Mouse (Mus musculus) embryo, embryonic 11 days (tissue): ENCODE data around the gene Slc5a4b.
"Not testable (repeated sequence)": the region's sequence is repeated elsewhere in the genome, so short reads cannot be mapped to it uniquely, and the experiment has no call there.

Experiments used
- DNase-seq: peaks from one replicate; pipeline ENCODE4 v3.0.0-alpha.2; 2015

The Slc5a4b gene

DNA sequence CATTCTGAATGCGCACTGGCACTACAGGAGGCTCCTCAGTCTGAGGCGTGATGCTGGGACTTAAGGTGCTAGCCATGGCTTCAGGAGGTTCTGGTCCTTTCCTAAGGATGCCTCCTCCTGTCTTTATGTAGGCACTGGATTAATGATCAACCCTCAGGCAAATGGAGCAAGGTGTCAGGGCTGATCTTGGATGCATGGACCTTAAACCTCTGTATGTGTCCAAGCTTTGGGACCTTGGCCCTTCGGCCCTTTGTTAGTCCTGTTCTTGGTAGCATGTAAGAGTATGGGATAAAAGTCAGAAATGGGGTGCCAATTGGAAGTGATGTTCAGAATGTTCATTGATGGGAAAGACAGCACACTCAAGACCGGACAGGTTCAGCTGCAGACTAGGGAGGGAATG is at the start of gene Slc5a4b:
TSS of gene Slc5a4b (minus strand) at position 101 of the 400 bp plus-strand sequence.
- no peak for DNase-seq

DNA sequence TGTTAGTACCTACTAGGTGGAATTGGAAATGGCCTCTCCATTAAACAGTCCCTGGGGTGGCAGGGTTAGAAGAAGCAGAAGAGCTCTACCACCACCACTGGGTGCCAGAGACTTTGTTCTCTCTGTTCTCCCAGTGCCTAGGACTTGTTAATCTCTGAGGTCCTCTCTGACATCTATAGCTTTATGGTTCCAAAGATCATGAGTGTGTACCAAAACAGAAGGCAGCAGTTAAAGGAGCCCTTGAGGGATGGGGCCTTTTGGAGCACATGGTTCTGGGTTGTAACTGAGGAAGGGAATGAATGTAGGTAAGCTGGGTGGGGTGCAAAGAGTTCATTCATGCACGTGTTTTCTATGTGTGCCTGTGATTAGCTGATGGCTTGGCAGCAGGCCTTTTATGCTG is 47.2 kb upstream of the Slc5a4b start:
- no peak for DNase-seq

DNA sequence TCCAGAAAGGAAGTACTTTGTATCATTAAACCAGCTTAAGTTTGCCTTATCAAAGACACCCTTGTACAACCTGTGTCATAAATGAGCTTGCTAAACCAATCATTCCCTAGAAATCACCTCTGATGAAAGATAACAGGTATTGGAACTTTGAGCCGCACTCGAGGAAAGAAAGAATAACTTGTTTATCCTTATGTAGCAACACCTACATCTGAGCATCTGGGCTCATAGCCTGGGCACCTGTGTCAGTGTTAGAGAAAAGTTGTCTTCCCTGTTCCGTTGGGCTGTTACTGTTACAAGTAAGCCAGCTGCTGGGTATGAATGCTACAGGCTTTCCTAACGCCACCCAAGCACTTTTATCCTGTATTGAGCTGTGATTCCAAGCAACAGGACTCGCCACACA is 46.8 kb upstream of the Slc5a4b start:
- no peak for DNase-seq

DNA sequence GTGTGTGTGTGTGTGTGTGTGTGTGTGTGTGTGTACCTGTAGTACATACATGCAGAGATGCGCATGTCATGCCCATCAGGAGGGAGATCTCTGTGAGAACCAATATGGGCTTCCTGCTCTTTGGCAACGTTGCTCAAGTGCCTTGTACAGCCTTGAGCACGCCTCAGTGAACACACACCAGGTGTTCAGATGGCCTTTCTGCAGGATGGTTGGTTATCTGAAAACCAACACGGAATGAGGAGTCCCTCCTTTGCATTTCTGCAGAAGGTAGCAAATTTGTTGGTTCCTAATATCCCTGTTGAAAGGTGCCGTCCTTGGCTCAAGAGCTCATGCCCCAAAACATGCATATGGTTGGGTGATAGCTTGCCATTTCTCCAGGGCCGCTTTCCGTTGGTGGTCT is 45.1 kb upstream of the Slc5a4b start:
- DNase-seq: no peak

DNA sequence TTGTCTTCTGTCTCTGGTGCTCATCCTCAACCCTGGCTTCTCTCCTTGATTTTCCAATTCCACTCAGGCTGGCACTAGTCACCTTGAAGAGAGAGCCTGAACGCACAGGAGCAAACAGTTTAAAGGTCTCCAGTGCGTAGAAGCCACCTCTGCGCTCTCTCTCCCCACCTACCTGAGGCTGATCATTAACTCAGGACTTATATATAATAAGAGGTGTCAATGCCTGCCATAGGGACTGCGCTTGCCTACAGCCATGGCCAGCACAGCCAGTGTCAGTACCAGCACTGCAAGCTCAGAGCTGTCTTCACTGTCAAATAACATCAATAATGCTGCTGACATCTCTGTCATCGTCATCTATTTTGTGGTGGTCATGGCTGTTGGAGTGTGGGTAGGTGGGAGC is 36.5 kb upstream of the Slc5a4b start, which contains the start of gene Slc5a4a:
TSS of gene Slc5a4a (plus strand) at position 174 of the 400 bp plus-strand sequence.
- no peak for DNase-seq

DNA sequence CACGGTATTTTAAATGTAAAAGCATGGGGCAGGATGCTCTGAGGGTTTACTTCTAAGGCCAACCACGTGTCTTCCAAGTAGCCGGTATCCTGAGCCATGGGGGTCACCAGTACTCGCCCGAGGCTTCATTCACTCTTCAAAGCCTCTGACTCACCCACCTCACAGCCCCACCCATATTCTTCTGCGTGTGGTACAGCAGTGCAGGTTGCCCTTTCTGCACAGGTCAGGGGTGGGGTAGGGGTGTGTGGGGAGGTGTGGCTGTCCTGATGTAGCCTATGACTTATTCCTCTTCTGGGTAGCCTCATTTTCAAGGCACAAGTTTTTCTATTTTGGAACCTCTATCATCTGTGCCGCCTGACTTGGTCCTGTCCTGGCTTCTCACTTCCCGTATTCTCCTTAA is 36.1 kb upstream of the Slc5a4b start:
- no peak for DNase-seq

DNA sequence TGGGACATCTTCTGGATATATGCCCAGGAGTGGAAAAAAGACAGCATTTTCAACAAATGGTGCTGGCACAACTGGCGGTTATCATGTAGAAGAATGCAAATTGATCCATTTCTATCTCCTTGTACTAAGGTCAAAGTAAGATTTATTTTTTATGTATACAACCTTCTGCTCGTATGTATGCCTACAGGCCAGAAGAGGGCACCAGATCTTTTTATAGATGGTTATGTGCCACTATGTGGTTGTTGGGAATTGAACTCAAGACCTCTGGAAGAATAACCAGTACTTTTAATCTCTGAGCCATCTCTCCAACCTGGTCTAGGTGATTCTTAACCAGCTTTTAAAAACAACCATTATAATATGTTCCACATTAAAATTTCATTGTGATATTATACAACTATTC is 25.6 kb upstream of the Slc5a4b start:
- no peak for DNase-seq

DNA sequence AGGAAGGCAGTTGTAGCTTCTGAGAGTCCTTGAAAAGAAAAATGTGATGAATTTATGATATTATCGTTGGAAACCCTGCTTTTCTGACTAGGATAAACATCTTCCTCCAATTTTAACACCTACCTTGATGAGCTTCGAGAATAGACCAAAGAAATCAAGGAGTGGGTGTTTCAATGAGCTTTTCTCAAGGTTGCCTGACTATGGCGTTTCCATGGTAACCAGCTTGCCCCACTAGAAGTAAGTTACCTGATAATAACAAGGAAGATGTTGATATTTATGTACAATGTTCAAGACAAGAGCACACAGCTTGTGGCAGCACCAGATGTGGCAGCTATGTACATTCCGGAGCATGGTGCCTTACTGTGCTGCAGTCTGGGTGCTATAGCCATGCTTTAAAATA is 21.7 kb upstream of the Slc5a4b start:
- DNase-seq: no peak

DNA sequence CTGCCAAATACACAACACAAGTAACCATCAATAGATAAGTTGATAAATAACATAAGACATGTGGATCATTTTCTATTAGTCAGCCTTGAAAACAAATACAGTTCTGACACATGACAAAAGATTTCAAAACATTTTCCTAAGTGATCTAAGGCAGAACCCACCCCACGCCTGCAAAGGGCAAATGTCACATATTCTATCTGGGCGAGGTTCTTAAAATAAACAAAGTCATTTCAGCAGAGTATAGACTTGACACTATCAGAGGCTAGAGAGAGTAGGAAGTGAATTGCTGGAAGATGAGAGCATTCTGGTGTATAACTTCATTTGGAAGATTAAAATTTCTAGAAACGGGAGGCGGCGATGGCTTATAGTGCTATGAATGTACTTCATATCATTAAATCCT is 10.7 kb upstream of the Slc5a4b start:
- no peak for DNase-seq

DNA sequence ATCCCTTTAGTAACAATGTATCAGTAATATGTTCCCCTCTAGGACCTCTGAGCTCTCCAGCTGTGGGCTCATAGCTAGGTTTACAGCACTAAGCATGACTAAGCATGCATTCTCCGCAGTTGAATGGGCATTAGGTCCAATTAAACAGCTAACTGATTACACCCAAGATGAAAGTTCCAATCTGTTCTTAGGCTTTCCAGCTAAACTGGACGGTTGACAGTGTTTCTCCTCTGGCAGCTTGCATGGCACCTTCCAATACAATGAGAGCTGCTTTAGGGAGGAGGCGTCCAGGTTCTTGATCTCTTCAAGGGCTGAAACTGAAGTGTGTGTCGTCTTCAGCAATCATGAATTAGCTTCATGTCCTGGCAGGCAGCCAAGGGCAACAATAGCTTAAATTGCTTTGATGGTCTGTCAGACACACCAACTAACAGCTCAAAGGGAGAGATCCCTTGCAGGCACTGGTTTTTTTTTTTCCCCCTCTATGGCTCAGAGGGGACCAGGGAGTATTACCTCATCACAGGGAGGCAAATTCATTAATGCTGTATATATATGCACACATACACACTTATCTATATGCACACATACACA is 9.5 kb upstream of the Slc5a4b start:
- DNase-seq: peak; percentile 36

DNA sequence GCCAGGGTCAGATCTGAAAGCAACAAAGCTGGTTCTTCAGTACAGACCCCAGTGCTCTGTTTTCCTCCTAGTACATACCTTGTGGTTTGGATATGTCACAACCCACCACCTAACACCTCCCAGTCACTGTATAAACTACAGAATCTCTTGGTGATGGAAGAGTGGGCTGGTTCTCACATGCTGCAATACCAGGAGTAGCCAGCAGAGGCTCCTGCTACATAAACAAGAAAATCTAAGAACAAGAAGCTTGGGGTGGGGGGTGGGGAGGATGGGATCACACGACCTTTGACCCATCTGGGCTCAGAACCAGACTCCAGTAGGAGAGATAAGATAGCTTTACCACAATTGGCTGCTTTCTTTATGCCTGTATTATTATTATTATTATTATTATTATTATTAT is 8.0 kb upstream of the Slc5a4b start:
- peak; percentile 42 for DNase-seq

DNA sequence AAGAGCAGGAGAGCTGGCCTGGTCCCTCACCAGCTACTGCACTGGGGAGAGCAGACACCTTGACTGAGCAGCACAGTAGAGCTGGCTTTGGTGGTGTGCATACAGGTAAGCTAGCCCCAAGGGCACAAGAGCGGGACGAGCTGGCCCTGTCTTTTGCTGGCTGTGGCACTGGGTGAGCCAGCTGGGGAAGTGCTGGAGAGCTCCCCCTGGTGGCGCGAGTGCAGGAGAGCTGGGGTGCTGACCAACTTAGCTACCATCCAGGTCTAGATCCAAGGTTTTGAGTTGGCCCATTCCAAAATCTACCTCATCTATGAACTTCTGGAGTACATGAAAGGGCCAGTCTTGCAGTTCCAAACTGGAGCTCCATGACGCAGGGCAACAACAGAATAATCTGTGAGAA is 7.2 kb upstream of the Slc5a4b start:
- DNase-seq: peak; percentile 62

DNA sequence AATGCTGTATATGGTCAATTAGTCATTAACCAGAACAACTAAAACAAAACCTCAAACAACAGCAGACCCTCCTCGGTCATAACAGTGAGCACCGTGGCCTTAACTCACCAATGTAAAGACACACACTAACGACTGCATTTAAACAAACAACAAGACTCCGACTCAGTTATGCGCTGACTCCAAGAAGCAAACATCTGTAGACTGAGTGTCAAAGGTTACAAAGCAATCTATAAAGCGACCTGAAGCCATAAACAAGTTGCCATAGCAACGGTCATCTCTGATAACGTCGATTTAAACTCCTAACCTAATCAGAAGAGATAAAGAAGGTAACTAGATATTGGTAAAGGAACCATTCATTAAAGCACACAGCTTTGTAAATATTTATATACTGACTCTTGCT is 13.4 kb downstream of the Slc5a4b start:
- no peak for DNase-seq

DNA sequence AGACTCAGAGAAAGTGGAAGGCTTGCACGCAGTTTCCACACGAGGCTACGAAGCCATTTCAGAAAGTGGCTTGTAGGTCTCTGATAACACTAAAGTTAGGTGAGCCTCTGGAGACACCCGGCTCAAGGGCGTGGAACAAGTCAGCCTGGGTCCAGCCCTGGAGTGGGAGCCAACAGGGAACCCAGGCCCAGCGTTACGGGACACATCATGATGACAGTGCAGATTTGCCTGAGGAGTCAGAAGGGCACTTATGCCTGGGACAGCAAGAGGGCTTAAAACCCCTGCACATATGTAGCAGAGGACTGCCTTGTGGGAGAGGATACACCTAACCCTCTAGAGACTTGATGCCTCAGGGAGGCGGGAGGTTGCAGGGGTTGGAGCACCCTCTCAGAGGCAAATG is 14.2 kb downstream of the Slc5a4b start:
- DNase-seq: no peak

DNA sequence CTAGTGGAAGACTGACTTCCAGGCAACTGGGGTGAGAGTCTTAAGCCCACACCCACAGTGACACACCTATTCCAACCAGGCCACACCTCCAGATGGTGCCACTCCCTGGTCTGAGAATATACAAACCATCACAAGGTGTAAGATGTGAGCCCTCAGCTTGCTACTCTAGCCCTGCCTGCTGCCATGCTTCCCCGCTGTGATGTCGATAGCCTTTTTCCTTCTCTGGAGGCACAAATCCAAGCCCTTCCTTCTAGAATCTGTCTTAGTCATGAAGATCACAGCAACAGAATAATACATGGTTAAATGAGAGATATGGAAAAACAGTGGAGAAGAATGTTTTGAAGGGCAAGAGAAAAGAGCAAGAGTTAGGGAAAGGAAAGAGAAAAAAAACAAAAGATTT is 33.8 kb downstream of the Slc5a4b start:
- not testable (repeated sequence) for DNase-seq

DNA sequence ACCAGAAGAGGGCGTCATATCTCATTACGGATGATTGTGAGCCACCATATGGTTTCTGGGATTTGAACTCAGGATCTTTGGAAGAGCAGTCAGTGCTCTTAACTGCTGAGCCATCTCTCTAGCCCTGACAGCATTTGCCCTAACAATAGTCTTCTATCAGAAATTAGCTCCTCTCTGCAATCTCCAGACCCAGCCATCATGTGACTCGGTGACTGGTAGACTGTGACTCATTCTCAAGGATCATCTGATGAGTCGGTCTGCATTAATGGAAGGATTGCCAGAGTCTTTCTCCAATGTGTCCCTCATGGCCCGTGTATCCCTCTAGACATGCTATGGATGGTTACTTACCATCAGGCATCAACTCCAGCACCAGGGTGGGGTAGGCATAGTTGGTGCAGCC is 38.7 kb downstream of the Slc5a4b start:
- DNase-seq: not testable (repeated sequence)

DNA sequence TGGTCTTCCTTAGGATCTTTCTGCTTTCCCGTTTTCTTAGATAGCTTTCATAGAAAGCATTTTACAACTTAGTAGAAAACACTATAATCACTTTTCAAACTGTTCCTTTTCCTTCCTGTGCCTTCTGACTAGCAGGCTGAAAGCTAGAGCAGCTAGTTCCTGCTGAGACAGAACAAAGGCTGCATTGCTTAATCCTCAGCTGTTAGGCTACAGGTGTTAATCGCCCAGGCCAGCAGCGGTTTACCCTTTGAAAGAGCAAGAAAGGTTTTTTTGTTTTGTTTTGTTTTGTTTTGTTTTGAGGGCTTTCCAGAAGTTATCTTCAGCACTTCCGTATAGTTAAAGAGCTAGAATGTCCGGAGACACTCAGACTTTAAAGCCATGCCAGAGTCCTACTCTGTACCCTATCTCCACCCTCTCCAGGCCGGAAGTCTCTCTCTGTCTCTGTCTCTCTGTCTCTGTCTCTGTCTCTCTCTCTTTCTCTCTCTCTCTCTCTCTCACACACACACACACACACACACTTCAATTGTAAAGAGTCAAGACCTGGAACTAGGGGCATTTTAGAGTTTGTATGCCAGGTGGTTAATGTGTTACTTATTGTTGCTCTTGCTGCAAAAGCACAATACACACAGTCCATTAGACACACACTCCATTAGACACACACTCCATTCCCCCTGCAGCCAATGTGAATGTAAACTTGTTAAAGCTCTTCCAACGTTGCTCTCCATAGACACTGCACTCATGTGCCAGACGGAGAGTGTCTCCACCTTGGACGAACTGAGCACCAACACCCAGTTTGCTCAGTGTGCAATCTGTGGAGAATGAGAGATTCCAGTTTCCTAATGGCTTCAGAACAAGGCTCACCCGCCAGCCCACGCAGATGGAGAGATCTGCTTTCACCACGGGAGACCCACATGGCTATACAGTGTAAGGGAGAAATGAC is 42.8 kb downstream of the Slc5a4b start:
- DNase-seq: peak; percentile 38

DNA sequence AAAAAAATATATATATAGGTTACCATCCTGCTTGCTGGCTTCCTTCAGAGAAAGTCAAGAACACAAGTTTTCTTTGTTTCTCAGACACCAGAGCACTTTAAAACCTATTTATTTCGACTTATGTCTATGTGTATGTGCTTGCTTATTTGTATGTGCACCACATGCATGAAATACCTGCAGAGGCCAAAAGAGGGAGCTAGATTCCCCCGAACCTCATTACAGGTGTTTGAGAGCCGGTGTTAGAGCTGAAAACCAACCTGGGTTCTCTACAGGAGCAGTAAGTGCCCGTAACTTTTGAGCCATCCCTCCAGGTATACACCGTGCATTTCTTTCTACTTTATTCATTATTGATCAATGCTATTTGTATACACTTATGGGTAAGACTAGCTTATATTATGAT is 48.3 kb downstream of the Slc5a4b start:
- DNase-seq: no peak

DNA sequence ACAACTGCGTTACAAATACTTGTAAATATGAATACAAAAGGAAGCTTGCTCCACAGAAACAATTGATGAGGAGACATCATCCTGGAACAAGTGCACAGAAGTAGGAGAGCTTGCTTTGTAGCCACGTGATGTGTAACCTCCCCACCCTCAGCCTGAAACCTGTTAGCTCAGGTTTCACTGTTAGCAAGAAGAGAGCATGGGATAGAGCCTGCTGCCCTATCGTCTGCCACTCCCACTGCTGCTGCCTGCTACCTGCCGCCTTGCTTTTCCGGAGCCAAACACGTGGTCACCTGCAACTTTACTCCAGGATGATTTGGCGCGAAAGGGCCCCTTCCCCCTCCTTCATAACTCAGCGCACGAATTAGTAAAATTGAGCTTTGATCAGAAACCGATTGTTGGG is 58.9 kb downstream of the Slc5a4b start:
- DNase-seq: no peak

DNA sequence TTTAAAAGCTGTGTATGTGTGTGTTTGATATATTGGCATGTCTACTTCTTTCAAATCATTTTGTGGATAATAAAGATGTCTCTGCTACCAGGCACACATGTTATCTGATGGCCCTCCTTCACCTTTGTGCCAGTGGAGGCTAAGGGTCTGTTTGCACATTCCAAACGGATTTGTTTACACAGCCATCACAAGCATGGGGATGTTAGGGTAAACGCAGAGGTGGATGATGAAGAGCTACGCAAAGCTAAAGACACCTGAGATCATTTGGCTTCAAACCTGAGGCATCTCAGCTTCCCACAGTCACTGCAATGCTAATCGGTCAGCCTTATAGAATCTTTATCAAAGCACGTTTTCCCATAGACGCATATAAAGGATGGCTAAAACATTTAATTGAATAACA is 61.8 kb downstream of the Slc5a4b start:
- no peak for DNase-seq

DNA sequence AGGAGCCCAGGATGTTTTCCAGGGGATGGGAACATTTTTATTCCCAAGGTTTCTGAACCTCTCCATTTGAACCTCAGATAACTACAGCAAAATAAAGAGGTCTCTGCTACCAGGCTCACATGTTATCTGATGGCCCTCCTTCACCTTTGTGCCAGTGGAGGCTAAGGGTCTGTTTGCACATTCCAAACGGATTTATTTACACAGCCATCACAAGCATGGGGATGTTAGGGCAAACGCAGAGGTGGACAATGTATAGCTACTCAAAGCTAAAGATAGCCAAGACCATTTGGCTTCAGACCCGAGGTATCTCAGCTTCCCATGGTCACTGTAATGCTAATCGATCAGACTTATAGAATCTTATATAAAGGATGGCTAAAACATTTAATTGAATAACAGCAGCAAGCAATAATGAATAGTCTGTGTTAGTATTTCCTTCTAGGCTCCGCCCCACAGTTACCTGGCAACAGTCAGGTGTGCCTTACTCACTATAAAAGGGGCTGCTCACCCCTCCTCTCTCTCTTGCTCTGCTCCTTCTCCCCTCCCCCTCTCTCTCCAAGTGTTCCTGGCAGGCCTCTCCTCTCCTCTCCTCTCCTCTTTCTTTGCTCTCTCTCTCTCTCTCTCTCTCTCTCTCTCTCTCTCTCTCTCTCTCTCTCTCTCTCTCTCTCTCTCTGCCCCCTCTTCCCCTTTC is 63.4 kb downstream of the Slc5a4b start:
- no peak for DNase-seq

DNA sequence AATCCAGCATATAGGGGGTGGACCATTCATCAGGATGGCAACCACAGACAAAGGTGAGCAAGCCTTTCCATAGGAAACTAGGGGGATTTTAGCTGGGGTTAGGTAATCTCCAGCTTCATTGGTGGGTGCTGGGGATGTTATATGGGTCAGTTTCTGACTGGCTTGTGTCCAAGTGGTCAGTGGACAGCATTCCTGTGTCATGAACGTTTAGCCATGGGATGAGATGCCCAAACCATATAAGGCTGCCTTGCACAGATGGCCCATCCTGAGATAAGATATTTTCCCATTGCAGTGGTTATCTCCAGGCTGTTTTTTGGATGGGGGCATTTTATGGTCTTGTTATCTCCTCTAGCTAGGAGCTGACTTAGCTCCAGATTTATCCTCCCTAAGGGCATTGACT is 64.0 kb downstream of the Slc5a4b start:
- DNase-seq: no peak

DNA sequence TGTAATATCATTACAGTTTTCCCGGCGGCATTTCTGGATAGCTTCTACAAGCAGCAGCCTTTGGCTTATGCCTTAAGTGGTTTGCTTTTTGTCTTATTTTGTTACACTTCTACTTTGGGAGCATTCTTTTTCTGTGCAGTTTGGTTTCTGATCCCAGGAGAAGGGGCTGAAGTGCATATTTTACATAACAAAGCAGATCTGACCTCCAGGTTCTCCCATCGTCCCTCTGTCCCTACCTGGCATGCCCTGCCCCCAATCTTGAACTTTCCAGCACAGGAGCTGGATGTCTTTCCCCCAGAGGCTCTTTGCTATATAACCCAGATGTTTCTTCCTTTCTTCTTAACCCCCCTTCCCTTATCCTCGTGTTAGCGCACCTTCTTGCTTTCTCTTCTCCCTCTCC is 65.4 kb downstream of the Slc5a4b start:
- no peak for DNase-seq

DNA sequence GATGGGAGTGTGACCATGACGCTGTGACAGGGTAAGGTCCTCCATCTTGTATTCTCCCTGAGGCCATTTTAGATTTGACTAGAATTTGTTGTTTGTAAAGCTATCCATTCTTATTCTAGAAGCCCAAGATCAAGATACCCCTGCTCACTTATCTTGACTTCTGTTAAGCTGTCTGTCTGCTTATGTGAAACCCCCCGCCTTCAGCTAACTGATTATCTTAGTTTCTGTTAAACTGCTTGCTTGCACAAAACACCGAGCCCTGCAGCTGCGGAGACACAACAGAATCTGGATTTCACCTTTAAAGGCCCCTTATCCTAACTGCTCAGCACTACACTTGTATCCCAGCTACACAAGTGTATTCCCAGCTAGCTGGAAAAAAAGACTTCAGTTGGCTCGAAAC is 73.8 kb downstream of the Slc5a4b start:
- no peak for DNase-seq
